Mouse (Mus musculus) cortical plate, adult 2 months (tissue): ENCODE data around the gene Gm28230. TPM values are rescaled to one million over a fixed set of nuclear protein-coding genes. Genes with fewer than 3 reads are reported as not detected.

Experiments
- H3K27ac ChIP-seq: fragments of 200-500 bp; 2 replicates; pipeline ENCODE4 v1.5.1; 2012; ENCODE audit warnings: low read length, control low read depth, inconsistent platforms; ENCODE audit not compliant: insufficient read depth
- H3K4me1 ChIP-seq: fragments of 200-500 bp; 2 replicates; pipeline ENCODE4 v1.6.1; 2011; ENCODE audit warnings: low read length; ENCODE audit not compliant: control insufficient read depth, insufficient read depth
- H3K4me3 ChIP-seq: fragments of 200-500 bp; 2 replicates; pipeline ENCODE4 v1.5.1; 2011; ENCODE audit warnings: mild to moderate bottlenecking, low read length, control low read depth; ENCODE audit not compliant: insufficient read depth
- CTCF ChIP-seq: fragments of 200-500 bp; IDR thresholded peaks from 2 replicates; pipeline ENCODE4 v1.5.1; 2011; ENCODE audit warnings: mild to moderate bottlenecking, control low read depth, low read length; ENCODE audit not compliant: insufficient read depth; ENCODE audit errors: extremely low read depth
- POLR2A ChIP-seq: fragments of 200-500 bp; IDR thresholded peaks from 2 replicates; pipeline ENCODE4 v1.6.1; 2011; ENCODE audit warnings: mild to moderate bottlenecking, low read length, control low read depth; ENCODE audit not compliant: insufficient read depth; ENCODE audit errors: extremely low read depth
- polyA plus RNA-seq: library from polyadenylated mRNA; depleted of rRNA; stranded (reverse); fragments of >200 nt; gene quantifications from 2 replicates; pipeline ENCODE4 v1.2.3, GENCODE M21; 2012; rRNA removed

The Gm28230 gene
- polyA plus RNA-seq, result not detected in 2 replicates

GRCm38 (mm10) chr2:74726551-74726950, at the start of gene Gm28230:
TSS of gene Gm28230 (plus strand) at chr2:74726728.
- Histone ChIP-seq H3K4me3 (no peak within 1 kb of the TSS), H3K4me1 (no peaks in the 10 kb centered on the region), H3K27ac (no peak within 1 kb of the TSS)
- TF ChIP-seq CTCF (no peak), POLR2A (no peak)

- no peak for TF ChIP-seq POLR2A
- TF ChIP-seq CTCF, result no peak
- no peaks in the 10 kb centered on the region for H3K4me1 ChIP-seq
- H3K4me3 ChIP-seq, result no peak overlapping the region
- H3K27ac ChIP-seq, result no peak overlapping the region
Observed at GRCm38 (mm10) chr2:74677106-74677505, 49.4 kb upstream of the Gm28230 start.

- H3K4me1 ChIP-seq, result no peaks in the 10 kb centered on the region
- TF ChIP-seq POLR2A (no peak), CTCF (no peak)
- H3K4me3 ChIP-seq, result no peak within 1 kb of the TSS
- H3K27ac ChIP-seq, result no peak within 1 kb of the TSS
Observed at GRCm38 (mm10) chr2:74678891-74679595, 47.5 kb upstream of the Gm28230 start, which contains the start of gene Hoxd11. TSS of gene Hoxd11 (plus strand) at chr2:74679557.

- Histone ChIP-seq H3K4me1 (no peaks in the 10 kb centered on the region), H3K4me3 (no peak overlapping the region), H3K27ac (no peak overlapping the region)
- TF ChIP-seq CTCF, result no peak
- no peak for TF ChIP-seq POLR2A
Observed at GRCm38 (mm10) chr2:74679596-74679971, 46.9 kb upstream of the Gm28230 start.

GRCm38 (mm10) chr2:74679980-74680379, 46.5 kb upstream of the Gm28230 start:
- Histone ChIP-seq H3K4me1 (no peaks in the 10 kb centered on the region), H3K4me3 (no peak overlapping the region), H3K27ac (no peak overlapping the region)
- no peak for TF ChIP-seq POLR2A
- no peak for TF ChIP-seq CTCF

DNA sequence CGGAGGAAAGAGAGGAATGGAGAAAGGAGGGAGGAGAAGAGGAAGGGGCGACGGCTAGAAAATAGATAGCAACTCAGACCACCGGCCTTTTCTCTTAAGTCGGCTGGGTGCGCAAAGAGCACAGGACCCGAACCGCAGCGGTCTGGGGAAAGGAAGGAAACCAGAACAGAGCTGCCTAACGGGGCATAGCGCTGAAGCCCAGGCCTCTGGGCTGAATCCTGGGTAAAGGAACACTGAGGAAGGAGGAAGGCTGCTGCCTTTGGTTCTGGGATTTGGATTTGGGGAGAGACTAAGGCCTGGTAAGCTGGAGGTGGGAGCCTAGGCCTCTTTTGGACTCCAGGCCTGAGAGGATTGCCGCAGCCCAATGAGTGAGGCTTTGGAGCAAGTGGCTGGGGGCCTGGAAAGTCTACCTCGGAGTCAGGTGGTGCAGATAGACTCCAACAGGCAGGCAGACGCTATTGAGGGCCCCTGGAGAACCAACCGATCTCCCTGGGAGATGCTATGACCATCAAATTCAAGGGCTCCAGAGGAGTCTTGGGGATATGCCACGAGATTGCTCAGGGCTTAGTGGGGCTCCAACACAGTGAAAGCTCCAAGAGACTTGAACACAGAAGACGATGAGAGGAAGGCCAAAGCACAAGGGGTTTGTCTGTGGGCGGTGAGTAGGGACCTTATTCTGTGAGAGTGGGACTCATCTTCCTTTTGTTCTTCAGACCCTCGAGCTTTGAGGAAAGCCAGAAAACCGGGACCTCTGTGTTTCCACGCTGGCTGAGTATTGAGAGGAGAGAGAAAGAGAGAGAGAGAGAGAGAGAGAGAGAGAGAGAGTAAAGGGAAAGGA, 45.7 kb upstream of the Gm28230 start:
- Histone ChIP-seq H3K27ac (no peak overlapping the region), H3K4me1 (no peaks in the 10 kb centered on the region), H3K4me3 (no peak overlapping the region)
- TF ChIP-seq POLR2A, result no peak
- TF ChIP-seq CTCF, result no peak

- Histone ChIP-seq H3K4me1 (no peaks in the 10 kb centered on the region), H3K27ac (no peak overlapping the region), H3K4me3 (no peak overlapping the region)
- TF ChIP-seq CTCF, result no peak
- no peak for TF ChIP-seq POLR2A
Observed at GRCm38 (mm10) chr2:74681594-74682531, 44.7 kb upstream of the Gm28230 start.

DNA sequence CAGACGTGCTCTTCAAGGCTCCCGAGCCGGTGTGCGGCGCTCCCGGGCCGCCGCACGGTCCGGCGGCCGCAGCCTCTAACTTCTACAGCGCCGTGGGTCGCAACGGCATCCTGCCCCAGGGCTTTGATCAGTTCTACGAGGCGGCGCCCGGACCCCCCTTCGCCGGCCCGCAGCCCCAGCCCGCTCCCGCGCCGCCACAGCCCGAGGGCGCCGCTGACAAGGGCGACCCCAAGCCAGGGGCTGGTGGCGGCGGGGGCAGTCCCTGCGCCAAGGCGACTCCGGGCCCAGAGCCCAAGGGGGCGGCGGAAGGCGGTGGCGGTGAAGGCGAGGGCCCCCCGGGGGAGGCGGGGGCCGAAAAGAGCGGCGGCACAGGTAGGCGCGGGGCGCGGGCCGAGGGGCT, 43.7 kb upstream of the Gm28230 start:
- TF ChIP-seq CTCF, result no peak
- TF ChIP-seq POLR2A, result no peak
- Histone ChIP-seq H3K4me3 (no peak overlapping the region), H3K27ac (no peak overlapping the region), H3K4me1 (no peaks in the 10 kb centered on the region)

DNA sequence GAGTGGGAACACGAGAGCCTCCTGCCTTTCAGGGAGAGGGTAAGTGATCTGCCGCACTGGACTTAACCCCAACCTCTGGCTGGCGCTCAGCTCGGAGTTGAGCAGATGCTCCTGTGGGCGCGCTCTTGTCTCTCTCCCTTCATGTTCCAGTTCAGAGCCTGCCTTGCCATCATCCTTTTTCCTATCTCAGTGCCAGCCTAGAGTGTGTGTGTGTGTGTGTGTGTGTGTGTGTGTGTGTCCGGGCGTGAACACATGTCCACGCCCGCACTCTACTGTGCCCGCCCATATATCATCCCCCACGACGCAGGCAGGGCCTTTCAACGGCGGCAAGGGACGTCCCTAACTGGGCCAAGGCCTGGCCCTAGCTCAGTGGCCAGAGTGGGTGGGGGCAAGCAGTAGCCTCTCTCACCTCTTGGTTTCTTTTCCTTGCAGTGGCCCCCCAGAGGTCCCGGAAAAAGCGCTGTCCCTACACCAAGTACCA, 43.0 kb upstream of the Gm28230 start:
- Histone ChIP-seq H3K4me3 (no peak overlapping the region), H3K4me1 (no peaks in the 10 kb centered on the region), H3K27ac (no peak overlapping the region)
- no peak for TF ChIP-seq POLR2A
- no peak for TF ChIP-seq CTCF
